Mouse (Mus musculus): ENCODE measurements at regions not wholly inside any gene's neighbourhood (a gene's known extent, or its start where the extent isn't known, plus 50 kb on each side); places are given as distances from the start of the nearest gene placed in this dataset.

DNA sequence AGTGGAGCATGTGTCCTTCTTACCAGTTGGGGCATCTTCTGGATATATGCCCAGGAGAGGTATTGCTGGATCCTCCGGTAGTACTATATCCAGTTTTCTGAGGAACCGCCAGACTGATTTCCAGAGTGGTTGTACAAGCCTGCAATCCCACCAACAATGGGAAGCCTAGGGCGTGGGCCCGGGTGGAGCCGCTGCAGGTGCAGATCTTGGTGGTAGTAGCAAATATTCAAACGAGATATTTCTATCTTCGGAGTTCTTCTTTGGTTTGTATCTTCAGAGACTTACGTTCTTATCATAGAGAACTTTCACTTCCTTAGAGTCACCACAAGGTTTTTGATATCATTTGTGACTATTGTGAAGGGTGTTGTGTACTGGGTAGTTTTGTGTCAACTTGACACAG is 60.2 kb upstream of the Btbd35f28 start:
- DNase-seq (ENCODE audit: low read depth, low spot score), result peak; percentile 0

Data from ES-CJ7 (cell line).